Mouse (Mus musculus) hindlimb bud, embryonic 11.5 days (tissue): ENCODE measurements around the gene Aff3.
"Not testable (repeated sequence)": the region's sequence is repeated elsewhere in the genome, so short reads cannot be mapped to it uniquely, and the experiment has no call there.

ENCODE experiments used
- DNase-seq: peaks from one replicate; pipeline ENCODE4 v3.0.0-alpha.2; 2012; ENCODE audit warnings: low read depth, low spot score; ENCODE audit errors: extremely low spot score

Aff3 gene

GRCm38 (mm10) chr1:38441800-38442199 lies 223.0 kb downstream of the Aff3 start:
- DNase-seq: no peak

- DNase-seq: no peak
Observed at GRCm38 (mm10) chr1:38440471-38440815, 224.3 kb downstream of the Aff3 start.

- no peak for DNase-seq
Observed at GRCm38 (mm10) chr1:38439751-38440470, 224.8 kb downstream of the Aff3 start.

GRCm38 (mm10) chr1:38438447-38438846 lies 226.3 kb downstream of the Aff3 start:
- DNase-seq: no peak

- DNase-seq: no peak
Observed at GRCm38 (mm10) chr1:38437671-38438070, 227.1 kb downstream of the Aff3 start.

GRCm38 (mm10) chr1:38436471-38437340 lies 228.0 kb downstream of the Aff3 start:
- peak; percentile 71 for DNase-seq

GRCm38 (mm10) chr1:38430311-38430710 lies 234.4 kb downstream of the Aff3 start:
- DNase-seq: not testable (repeated sequence)

- no peak for DNase-seq
Observed at GRCm38 (mm10) chr1:38428708-38429683, 235.8 kb downstream of the Aff3 start.

GRCm38 (mm10) chr1:38422921-38423320 lies 241.8 kb downstream of the Aff3 start:
- DNase-seq: no peak

GRCm38 (mm10) chr1:38419331-38419730 lies 245.4 kb downstream of the Aff3 start:
- no peak for DNase-seq

GRCm38 (mm10) chr1:38418181-38419032 lies 246.3 kb downstream of the Aff3 start:
- no peak for DNase-seq

GRCm38 (mm10) chr1:38417196-38417595 lies 247.6 kb downstream of the Aff3 start:
- DNase-seq: no peak

- no peak for DNase-seq
Observed at GRCm38 (mm10) chr1:38415511-38415910, 249.2 kb downstream of the Aff3 start.

GRCm38 (mm10) chr1:38411106-38411505 lies 253.6 kb downstream of the Aff3 start:
- DNase-seq: no peak

GRCm38 (mm10) chr1:38410457-38410856 lies 254.3 kb downstream of the Aff3 start:
- no peak for DNase-seq

GRCm38 (mm10) chr1:38408241-38408640 lies 256.5 kb downstream of the Aff3 start:
- DNase-seq: no peak

GRCm38 (mm10) chr1:38403781-38404180 lies 261.0 kb downstream of the Aff3 start:
- DNase-seq: no peak

- no peak for DNase-seq
Observed at GRCm38 (mm10) chr1:38401856-38402255, 262.9 kb downstream of the Aff3 start.

- no peak for DNase-seq
Observed at GRCm38 (mm10) chr1:38399269-38399668, 265.5 kb downstream of the Aff3 start.

- DNase-seq: no peak
Observed at GRCm38 (mm10) chr1:38398566-38398965, 266.2 kb downstream of the Aff3 start.
